Mouse (Mus musculus): ENCODE results near the gene Cmpk1. TPM values are rescaled to one million over a fixed set of nuclear protein-coding genes. Genes with fewer than 3 reads are reported as not detected.

Gene Cmpk1
- polyA plus RNA-seq, 1 experiment from 2014 or later = 229 TPM

DNA sequence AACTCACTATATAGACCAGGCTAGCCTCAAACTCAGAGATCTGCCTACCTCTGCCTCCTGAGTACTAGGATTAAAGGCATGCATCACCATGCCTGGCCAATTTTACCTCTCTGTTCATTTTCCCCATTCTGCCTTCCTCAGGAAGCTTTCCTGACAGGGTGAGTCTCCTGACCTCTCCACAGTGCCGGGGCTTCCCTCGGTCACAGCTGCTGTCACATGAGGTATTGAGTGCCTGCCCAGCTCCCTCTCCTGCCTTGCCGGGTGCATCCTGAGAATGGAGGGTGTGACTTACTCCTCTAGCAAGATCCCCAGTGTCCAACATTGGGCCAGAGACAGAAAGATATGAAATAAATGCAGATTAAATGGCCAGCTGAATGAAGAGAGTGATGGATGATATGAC is 48.8 kb downstream of the Cmpk1 start:
- Histone ChIP-seq H3K4me3 (ENCODE audit: low read depth, low read length) (no peak overlapping the region), H3K4me2 (ENCODE audit: low read length) (no peak overlapping the region), H3K9ac (ENCODE audit: low read depth, low read length) (no peak overlapping the region), H3K27ac (ENCODE audit: low read length) (no peak overlapping the region), H3K36me3 (ENCODE audit: control insufficient read depth, insufficient read depth, low read length) (no peaks in the 10 kb centered on the region), H3K27me3 (ENCODE audit: control insufficient read depth, insufficient read depth, low read depth, low read length) (no peaks in the 10 kb centered on the region), H3K4me1 (ENCODE audit: control insufficient read depth, insufficient read depth, low read length) (0 out of 2 replicates have a peak, but pooled peaks cover 3% of the 10 kb centered on the region), H3K9me3 (replicated peaks; ENCODE audit: control insufficient read depth, low read length, poor library complexity, severe bottlenecking) (no peaks in the 10 kb centered on the region)
- ATAC-seq = no peak
- WGBS = 69% methylated on average over 3 of the region's 3 CpGs

DNA sequence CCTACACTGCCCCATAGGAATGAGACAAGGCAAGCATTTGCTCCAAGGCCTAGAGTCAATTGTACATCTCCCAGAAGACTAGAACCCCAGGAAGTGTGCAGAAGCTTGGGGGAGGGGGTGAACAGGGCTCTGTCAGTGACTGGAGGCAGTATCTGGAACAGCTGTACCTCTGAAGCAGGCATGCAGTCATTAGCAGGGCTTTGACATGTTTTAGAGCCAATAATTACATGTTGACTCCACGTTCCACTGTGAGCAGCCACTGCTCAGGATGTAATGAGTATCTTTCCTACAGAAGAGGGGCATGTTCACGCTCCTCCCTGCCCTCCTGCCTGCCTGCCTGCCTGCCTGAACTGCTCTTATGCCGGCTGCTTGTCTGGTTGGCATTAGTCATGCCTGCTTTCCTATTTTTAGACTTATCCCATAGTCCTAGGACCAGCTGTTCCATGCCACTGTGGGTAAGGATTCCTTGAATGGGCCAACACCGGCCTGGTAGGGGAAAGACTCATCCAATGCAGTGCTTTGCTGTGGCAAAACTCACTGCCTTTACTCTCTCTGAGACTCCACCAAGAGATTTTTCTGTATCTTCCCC is 49.5 kb downstream of the Cmpk1 start:
- Histone ChIP-seq H3K9ac (ENCODE audit: low read depth, low read length) (no peak overlapping the region), H3K27ac (ENCODE audit: low read length) (no peak overlapping the region), H3K4me2 (ENCODE audit: low read length) (no peak overlapping the region), H3K4me1 (ENCODE audit: control insufficient read depth, insufficient read depth, low read length) (0 out of 2 replicates have a peak, but pooled peaks cover 3% of the 10 kb centered on the region), H3K9me3 (replicated peaks; ENCODE audit: control insufficient read depth, low read length, poor library complexity, severe bottlenecking) (no peaks in the 10 kb centered on the region), H3K27me3 (ENCODE audit: control insufficient read depth, insufficient read depth, low read depth, low read length) (no peaks in the 10 kb centered on the region), H3K36me3 (ENCODE audit: control insufficient read depth, insufficient read depth, low read length) (no peaks in the 10 kb centered on the region), H3K4me3 (ENCODE audit: low read depth, low read length) (no peak overlapping the region)
- ATAC-seq = no peak
- 52% methylated on average over 4 of the region's 4 CpGs for WGBS

- no peak overlapping the region for H3K4me3 ChIP-seq (ENCODE audit: low read depth, low read length)
- 87% methylated on average over 6 of the region's 6 CpGs for WGBS
- ATAC-seq = no peak
- H3K27me3 ChIP-seq (ENCODE audit: control insufficient read depth, insufficient read depth, low read depth, low read length) = peaks cover 3% of the 10 kb centered on the region; the same call in 1 of the 2 replicates
- no peaks in the 10 kb centered on the region for H3K9me3 ChIP-seq (replicated peaks; ENCODE audit: control insufficient read depth, low read length, poor library complexity, severe bottlenecking)
- H3K4me1 ChIP-seq (ENCODE audit: control insufficient read depth, insufficient read depth, low read length) = no peaks in the 10 kb centered on the region
- H3K4me2 ChIP-seq (ENCODE audit: low read length) = no peak overlapping the region
- no peaks in the 10 kb centered on the region for H3K36me3 ChIP-seq (ENCODE audit: control insufficient read depth, insufficient read depth, low read length)
- no peak overlapping the region for H3K27ac ChIP-seq (ENCODE audit: low read length)
- no peak overlapping the region for H3K9ac ChIP-seq (ENCODE audit: low read depth, low read length)
These were observed 52.9 kb downstream of the Cmpk1 start for GRCm38 (mm10) chr4:114934188-114934587.

GRCm38 (mm10) chr4:114932747-114933146 is 54.3 kb downstream of the Cmpk1 start:
- H3K4me1 ChIP-seq (ENCODE audit: control insufficient read depth, insufficient read depth, low read length) = no peaks in the 10 kb centered on the region
- H3K27me3 ChIP-seq (ENCODE audit: control insufficient read depth, insufficient read depth, low read depth, low read length) = peaks cover 6% of the 10 kb centered on the region
- no peaks in the 10 kb centered on the region for H3K9me3 ChIP-seq (replicated peaks; ENCODE audit: control insufficient read depth, low read length, poor library complexity, severe bottlenecking)
- H3K9ac ChIP-seq (ENCODE audit: low read depth, low read length) = no peak overlapping the region
- no peak overlapping the region for H3K4me2 ChIP-seq (ENCODE audit: low read length)
- WGBS = 91% methylated on average over 4 of the region's 4 CpGs
- ATAC-seq = no peak
- H3K27ac ChIP-seq (ENCODE audit: low read length) = no peak overlapping the region
- H3K4me3 ChIP-seq (ENCODE audit: low read depth, low read length) = no peak overlapping the region
- H3K36me3 ChIP-seq (ENCODE audit: control insufficient read depth, insufficient read depth, low read length) = no peaks in the 10 kb centered on the region

- no peak overlapping the region for H3K27ac ChIP-seq (ENCODE audit: low read length)
- H3K4me1 ChIP-seq (ENCODE audit: control insufficient read depth, insufficient read depth, low read length) = peaks cover 10% of the 10 kb centered on the region; the same call in 1 of the 2 replicates
- peaks cover 39% of the 10 kb centered on the region for H3K27me3 ChIP-seq (ENCODE audit: control insufficient read depth, insufficient read depth, low read depth, low read length)
- no peak overlapping the region for H3K4me2 ChIP-seq (ENCODE audit: low read length)
- H3K36me3 ChIP-seq (ENCODE audit: control insufficient read depth, insufficient read depth, low read length) = no peaks in the 10 kb centered on the region
- no peak overlapping the region for H3K9ac ChIP-seq (ENCODE audit: low read depth, low read length)
- no peak overlapping the region for H3K4me3 ChIP-seq (ENCODE audit: low read depth, low read length)
- no peak; the same call in 1 of the 2 replicates for ATAC-seq
- no peaks in the 10 kb centered on the region for H3K9me3 ChIP-seq (replicated peaks; ENCODE audit: control insufficient read depth, low read length, poor library complexity, severe bottlenecking)
- 10% methylated on average over 15 of the region's 15 CpGs for WGBS
These were observed 57.9 kb downstream of the Cmpk1 start for GRCm38 (mm10) chr4:114929155-114929554.

GRCm38 (mm10) chr4:114925917-114926312 is 61.1 kb downstream of the Cmpk1 start, which contains the start of gene Foxe3:
Gene Foxe3, minus strand, starts transcription at chr4:114926013.
- H3K9ac ChIP-seq (ENCODE audit: low read depth, low read length) = no peak within 1 kb of the TSS; the same call in 1 of the 2 replicates
- no peaks in the 10 kb centered on the region for H3K36me3 ChIP-seq (ENCODE audit: control insufficient read depth, insufficient read depth, low read length)
- peaks cover 10% of the 10 kb centered on the region; the same call in 1 of the 2 replicates for H3K4me1 ChIP-seq (ENCODE audit: control insufficient read depth, insufficient read depth, low read length)
- WGBS = 3% methylated on average over 19 of the region's 25 CpGs
- peaks cover 62% of the 10 kb centered on the region for H3K27me3 ChIP-seq (ENCODE audit: control insufficient read depth, insufficient read depth, low read depth, low read length)
- peak; percentile 44; the same call in 1 of the 2 replicates for ATAC-seq
- H3K9me3 ChIP-seq (replicated peaks; ENCODE audit: control insufficient read depth, low read length, poor library complexity, severe bottlenecking) = no peaks in the 10 kb centered on the region
- H3K4me3 ChIP-seq (ENCODE audit: low read depth, low read length) = peak within 1 kb of the TSS; percentile 41
- no peak within 1 kb of the TSS for H3K27ac ChIP-seq (ENCODE audit: low read length)
- peak within 1 kb of the TSS; percentile 61 for H3K4me2 ChIP-seq (ENCODE audit: low read length)

DNA sequence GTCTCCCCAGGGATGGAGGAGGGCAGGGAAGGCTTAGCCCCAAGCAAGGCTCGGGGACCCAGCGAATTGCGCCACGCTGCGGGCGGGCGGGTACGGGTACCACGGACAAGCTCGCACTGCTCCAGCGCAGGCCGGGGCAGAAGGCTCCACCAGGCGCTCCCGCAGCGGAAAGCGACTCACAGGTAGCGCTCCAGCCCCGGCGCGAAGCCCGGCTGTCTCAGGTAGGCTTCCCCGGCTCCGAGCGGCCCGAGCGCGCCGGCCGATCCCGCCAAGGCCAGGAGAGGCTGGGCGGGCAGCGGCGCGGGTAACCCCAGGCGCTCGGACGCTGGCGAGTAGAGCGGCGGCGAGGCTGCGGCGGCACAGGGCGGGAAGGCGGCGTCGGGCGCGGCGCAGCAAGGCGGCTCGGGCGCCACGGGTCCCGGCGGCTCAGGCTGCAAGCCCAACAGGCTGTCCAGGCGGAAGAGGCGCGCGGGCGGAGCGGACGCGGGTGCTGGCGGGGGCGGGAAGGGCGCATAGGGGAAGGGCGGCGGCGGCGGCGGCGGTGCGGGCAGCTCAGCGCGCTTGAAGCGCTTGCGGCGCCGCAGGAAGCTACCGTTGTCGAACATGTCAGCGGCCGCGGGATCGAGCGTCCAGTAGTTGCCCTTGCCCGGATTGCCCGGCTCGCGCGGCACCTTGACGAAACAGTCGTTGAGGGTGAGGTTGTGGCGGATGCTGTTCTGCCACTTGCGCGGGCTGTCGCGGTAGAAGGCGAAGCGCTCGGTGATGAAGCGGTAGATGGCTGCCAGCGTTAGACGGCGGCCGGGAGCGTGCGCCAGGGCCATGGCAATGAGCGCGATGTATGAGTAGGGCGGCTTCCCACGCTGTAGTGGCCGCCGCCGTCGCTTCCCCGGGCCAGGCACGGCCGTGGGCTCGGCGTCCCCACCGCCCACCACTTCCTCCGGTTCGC is 61.8 kb downstream of the Cmpk1 start:
- Histone ChIP-seq H3K9me3 (replicated peaks; ENCODE audit: control insufficient read depth, low read length, poor library complexity, severe bottlenecking) (no peaks in the 10 kb centered on the region), H3K36me3 (ENCODE audit: control insufficient read depth, insufficient read depth, low read length) (no peaks in the 10 kb centered on the region), H3K4me1 (ENCODE audit: control insufficient read depth, insufficient read depth, low read length) (peaks cover 10% of the 10 kb centered on the region; the same call in 1 of the 2 replicates), H3K9ac (ENCODE audit: low read depth, low read length) (no peak overlapping the region; the same call in 1 of the 2 replicates), H3K27ac (ENCODE audit: low read length) (no peak overlapping the region), H3K27me3 (ENCODE audit: control insufficient read depth, insufficient read depth, low read depth, low read length) (peaks cover 60% of the 10 kb centered on the region), H3K4me2 (ENCODE audit: low read length) (peak overlapping the region; percentile 61), H3K4me3 (ENCODE audit: low read depth, low read length) (peak overlapping the region; percentile 41)
- WGBS = under 1% methylated on average over 95 of the region's 125 CpGs
- ATAC-seq = peak; percentile 61; the same call in 1 of the 2 replicates

DNA sequence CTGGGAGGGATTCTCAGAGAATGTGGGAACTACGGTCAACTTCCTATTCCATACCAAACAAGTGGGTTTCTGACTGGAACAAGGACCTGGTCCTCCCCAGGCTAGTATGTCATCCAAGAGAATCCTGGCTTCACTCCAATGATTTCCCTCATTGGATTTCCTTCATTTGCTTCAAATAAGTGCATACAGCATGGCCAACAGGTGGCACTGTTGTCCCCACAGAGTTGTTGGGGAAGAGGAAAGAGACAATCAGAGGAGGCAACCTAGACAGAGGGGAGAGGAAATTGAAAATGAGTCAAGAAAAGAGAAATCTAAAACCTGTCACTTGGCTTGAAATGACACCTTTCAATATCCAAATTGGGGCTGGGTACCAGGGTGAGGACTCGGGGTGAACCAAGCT is 70.0 kb downstream of the Cmpk1 start:
- no peaks in the 10 kb centered on the region for H3K36me3 ChIP-seq (ENCODE audit: control insufficient read depth, insufficient read depth, low read length)
- H3K9me3 ChIP-seq (replicated peaks; ENCODE audit: control insufficient read depth, low read length, poor library complexity, severe bottlenecking) = no peaks in the 10 kb centered on the region
- no peak overlapping the region for H3K4me3 ChIP-seq (ENCODE audit: low read depth, low read length)
- H3K4me1 ChIP-seq (ENCODE audit: control insufficient read depth, insufficient read depth, low read length) = no peaks in the 10 kb centered on the region
- no peak overlapping the region for H3K4me2 ChIP-seq (ENCODE audit: low read length)
- no peak overlapping the region for H3K27ac ChIP-seq (ENCODE audit: low read length)
- ATAC-seq = no peak
- no peak overlapping the region for H3K9ac ChIP-seq (ENCODE audit: low read depth, low read length)
- peaks cover 60% of the 10 kb centered on the region for H3K27me3 ChIP-seq (ENCODE audit: control insufficient read depth, insufficient read depth, low read depth, low read length)
- WGBS = 49% methylated on average over 2 of the region's 2 CpGs

DNA sequence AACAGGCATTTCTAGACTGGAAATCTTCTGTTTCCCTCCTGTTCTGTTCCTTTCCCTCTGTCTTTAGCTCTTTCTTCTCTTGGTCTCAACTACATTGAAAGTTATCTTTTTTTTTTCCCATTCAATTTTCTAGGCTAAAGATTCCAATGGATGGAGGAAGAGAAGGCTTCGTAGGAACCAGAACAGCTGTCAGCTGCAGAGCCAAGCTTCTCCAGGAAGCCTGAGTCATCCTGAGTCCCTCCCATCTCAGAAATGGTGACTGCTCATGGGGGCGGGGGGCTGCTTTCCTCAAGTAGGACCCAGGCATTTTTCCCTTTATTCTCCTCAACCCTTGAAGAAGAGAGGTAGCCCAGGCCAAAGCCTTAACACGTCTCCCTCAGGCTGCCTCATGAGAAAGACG is 71.0 kb downstream of the Cmpk1 start:
- no peaks in the 10 kb centered on the region for H3K4me1 ChIP-seq (ENCODE audit: control insufficient read depth, insufficient read depth, low read length)
- WGBS = 34% methylated on average over 4 of the region's 4 CpGs
- no peaks in the 10 kb centered on the region for H3K9me3 ChIP-seq (replicated peaks; ENCODE audit: control insufficient read depth, low read length, poor library complexity, severe bottlenecking)
- H3K9ac ChIP-seq (ENCODE audit: low read depth, low read length) = no peak overlapping the region
- no peak overlapping the region for H3K27ac ChIP-seq (ENCODE audit: low read length)
- H3K27me3 ChIP-seq (ENCODE audit: control insufficient read depth, insufficient read depth, low read depth, low read length) = peaks cover 64% of the 10 kb centered on the region
- H3K36me3 ChIP-seq (ENCODE audit: control insufficient read depth, insufficient read depth, low read length) = no peaks in the 10 kb centered on the region
- no peak overlapping the region for H3K4me3 ChIP-seq (ENCODE audit: low read depth, low read length)
- H3K4me2 ChIP-seq (ENCODE audit: low read length) = no peak overlapping the region
- no peak for ATAC-seq

All from midbrain, embryonic 16.5 days (tissue).